Comparison of ENCODE assay signal across 26 mouse cellular contexts in genomic region chr15:56030007-56030406, GRCm38 (mm10).
"Had no signal": no experiment of that assay in that cellular context is flagged by ENCODE, and none has a peak within 500 bp of the region (broad histone marks: within the 10 kb centered on the region; RNA-seq: fewer than 3 reads in every experiment).

No protein-coding gene starts in this region.

- H3K4me2 ChIP-seq: embryonic facial prominence, embryonic 12.5 days; embryonic facial prominence, embryonic 13.5 days; embryonic facial prominence, embryonic 15.5 days; forebrain, embryonic 12.5 days; forebrain, embryonic 13.5 days; forebrain, embryonic 15.5 days had no signal

- H3K27me3 ChIP-seq: embryonic facial prominence, embryonic 12.5 days; embryonic facial prominence, embryonic 13.5 days; embryonic facial prominence, embryonic 15.5 days; forebrain, embryonic 12.5 days; forebrain, embryonic 13.5 days; forebrain, embryonic 15.5 days had no signal

- DNase-seq: cerebellum, adult 9-11 months; cerebellum, postnatal 10 days; cerebellum, postnatal 14 days; cerebellum, postnatal 25 days; cerebellum, postnatal 36 days; embryo, embryonic 11 days; forebrain, postnatal 0 days; gastrocnemius, adult 2 months; gastrocnemius, postnatal 10 days; gastrocnemius, postnatal 14 days; gastrocnemius, postnatal 25 days; gastrocnemius, postnatal 36 days; heart, adult 11 months; heart, adult 18-20 months; heart, adult 2 months had no signal

- H3K9me3 ChIP-seq: embryonic facial prominence, embryonic 12.5 days; embryonic facial prominence, embryonic 13.5 days; forebrain, embryonic 12.5 days had no signal

- H3K27ac ChIP-seq: embryonic facial prominence, embryonic 10.5 days; embryonic facial prominence, embryonic 12.5 days; embryonic facial prominence, embryonic 13.5 days; embryonic facial prominence, embryonic 15.5 days; forebrain, embryonic 10.5 days; forebrain, embryonic 12.5 days; forebrain, embryonic 13.5 days; forebrain, embryonic 15.5 days; gastrocnemius, adult 2 months; heart, adult 2 months had no signal

- ATAC-seq: forebrain, embryonic 13.5 days; forebrain, embryonic 14.5 days; forebrain, embryonic 15.5 days; forebrain, embryonic 16.5 days; forebrain, postnatal 0 days had no signal

- H3K4me3 ChIP-seq: embryonic facial prominence, embryonic 10.5 days; embryonic facial prominence, embryonic 12.5 days; embryonic facial prominence, embryonic 13.5 days; embryonic facial prominence, embryonic 15.5 days; erythroblast, embryonic 14.5 days; forebrain, embryonic 10.5 days; forebrain, embryonic 12.5 days; forebrain, embryonic 13.5 days; forebrain, embryonic 15.5 days; gastrocnemius, adult 2 months; heart, adult 2 months had no signal

- H3K9ac ChIP-seq: embryonic facial prominence, embryonic 12.5 days; embryonic facial prominence, embryonic 13.5 days; embryonic facial prominence, embryonic 15.5 days; forebrain, embryonic 12.5 days; forebrain, embryonic 13.5 days; forebrain, embryonic 15.5 days; forebrain, postnatal 0 days had no signal

- H3K4me1 ChIP-seq: embryonic facial prominence, embryonic 12.5 days; embryonic facial prominence, embryonic 13.5 days; embryonic facial prominence, embryonic 15.5 days had no signal

- H3K36me3 ChIP-seq: embryonic facial prominence, embryonic 10.5 days; embryonic facial prominence, embryonic 12.5 days; embryonic facial prominence, embryonic 13.5 days; embryonic facial prominence, embryonic 15.5 days; forebrain, embryonic 10.5 days; forebrain, embryonic 12.5 days; forebrain, embryonic 15.5 days had no signal
